Mouse (Mus musculus) layer of hippocampus, adult 18-20 months (tissue): ENCODE results near the gene Oas2. TPM values are rescaled to one million over a fixed set of nuclear protein-coding genes. Genes with fewer than 3 reads are reported as not detected.

ENCODE experiments used
- DNase-seq, 2 experiments: peaks; one replicate each; pipeline ENCODE4 v3.0.0; 2022; ENCODE audit warnings: low spot score in 2 of 2
- total RNA-seq, 2 experiments: library from RNA; stranded (reverse); gene quantifications; 2 replicates each; pipeline ENCODE4 v1.2.3; 2021

Oas2 gene
- total RNA-seq, 2 experiments from 2014 or later = 0.30 TPM; not detected in 1

DNA sequence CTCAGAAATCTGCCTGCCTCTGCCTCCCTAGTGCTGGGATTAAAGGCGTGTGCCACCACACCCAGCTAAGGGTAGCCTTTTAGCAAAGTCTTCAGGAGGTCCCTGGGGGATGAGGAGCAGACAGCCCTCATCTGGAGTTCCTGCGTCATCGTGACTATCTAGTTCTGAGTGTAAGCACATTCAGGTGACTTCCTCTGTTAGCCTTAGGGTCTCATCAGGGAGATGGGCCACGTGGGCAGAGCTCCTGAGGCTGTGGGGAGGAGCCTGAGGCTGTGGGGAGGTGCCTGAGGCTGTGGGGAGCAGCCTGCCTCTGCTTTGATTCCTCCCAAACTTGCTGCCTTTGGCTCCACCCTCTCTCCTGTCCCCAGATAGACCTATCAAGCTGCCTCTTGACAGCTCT is 52.8 kb downstream of the Oas2 start:
- no peak for DNase-seq

DNA sequence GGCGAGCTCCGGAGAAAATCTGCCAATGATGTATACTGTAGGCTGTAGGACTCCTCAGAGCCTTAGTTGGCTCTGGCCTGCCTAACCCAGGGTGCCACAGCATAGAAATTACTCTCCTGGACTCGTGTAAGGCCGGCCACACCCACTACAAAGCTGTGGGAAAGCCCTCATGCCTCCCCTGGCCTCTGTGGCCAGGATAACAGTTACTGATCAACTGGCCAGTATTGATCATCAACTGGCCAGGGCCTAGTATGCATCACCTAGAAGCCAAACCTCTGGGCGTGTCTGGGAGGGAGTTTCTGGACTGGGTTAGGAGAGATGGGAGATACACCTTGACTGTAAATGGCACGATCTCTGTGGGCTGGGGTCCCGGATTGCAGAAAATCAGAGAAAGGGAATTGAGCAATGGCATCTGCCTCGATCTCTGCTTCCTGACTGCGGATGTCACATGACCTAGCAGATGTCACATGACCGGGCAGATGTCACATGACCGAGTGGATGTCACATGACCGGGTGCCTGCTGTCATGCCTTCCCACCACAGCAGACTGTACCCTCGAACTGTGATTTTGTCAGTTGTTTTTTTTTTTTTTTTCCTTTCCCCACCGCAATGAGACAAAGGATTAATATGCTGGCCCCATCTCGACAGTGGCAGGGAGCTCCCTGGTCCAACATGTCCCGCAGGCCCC is 53.5 kb downstream of the Oas2 start:
- peak in 1 of 2 experiments; percentile 54 for DNase-seq

DNA sequence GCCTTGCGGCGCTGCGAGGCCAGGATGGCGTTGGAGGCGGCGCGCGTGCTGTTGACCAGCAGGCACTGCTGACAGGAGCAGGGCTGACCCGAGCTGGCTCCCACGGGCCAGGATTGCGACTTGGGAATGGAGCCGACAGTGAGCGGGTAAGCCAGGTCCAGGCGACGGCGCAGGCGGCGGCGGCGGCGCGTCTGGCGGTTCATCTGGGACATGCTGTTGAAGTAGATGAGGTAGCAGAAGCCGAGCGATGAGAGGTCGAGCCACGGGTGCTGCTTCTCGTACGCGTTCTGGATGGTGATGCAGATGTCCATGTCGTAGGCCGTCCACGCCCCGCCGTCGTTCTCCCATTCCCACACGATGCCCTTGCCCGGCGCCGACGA is 55.0 kb downstream of the Oas2 start:
- peak in 1 of 2 experiments; percentile 53 for DNase-seq

DNA sequence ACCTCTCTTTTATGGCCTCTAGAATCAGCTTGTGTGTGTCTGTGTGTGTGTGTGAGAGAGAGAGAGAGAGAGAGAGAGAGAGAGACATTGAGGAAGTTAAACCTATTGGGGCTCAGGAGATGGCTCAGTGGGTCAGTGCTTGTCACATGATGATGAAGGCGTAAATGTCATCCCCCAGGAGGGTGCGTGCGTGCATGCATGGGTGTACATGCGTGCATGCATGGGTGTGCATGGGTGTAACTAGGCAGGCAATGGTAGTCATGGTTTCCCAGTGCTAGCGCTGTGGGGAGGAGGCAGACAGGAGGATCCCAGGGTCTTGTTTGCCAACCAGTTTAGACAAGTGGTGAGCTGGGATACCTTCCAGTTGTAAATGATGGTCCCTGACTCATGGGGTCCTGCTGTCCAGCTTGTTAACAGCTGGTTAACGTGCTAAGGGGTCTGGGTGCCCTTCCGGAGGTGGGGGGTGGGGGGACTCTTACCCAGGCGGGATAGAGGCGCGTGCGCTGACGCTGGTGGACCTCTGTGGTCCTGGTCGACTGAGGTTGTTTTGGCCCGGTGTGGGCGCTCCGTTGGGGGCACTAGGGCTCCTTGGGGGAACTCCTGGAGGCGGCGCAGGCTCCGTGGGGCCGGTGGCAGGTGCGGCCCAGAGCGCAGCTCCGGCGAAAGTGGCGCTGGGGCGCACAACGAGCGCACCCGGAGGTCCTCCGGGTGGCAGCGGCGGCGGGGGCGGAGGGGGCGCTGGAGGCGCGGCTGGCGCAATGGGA is 55.5 kb downstream of the Oas2 start:
- no peak for DNase-seq

DNA sequence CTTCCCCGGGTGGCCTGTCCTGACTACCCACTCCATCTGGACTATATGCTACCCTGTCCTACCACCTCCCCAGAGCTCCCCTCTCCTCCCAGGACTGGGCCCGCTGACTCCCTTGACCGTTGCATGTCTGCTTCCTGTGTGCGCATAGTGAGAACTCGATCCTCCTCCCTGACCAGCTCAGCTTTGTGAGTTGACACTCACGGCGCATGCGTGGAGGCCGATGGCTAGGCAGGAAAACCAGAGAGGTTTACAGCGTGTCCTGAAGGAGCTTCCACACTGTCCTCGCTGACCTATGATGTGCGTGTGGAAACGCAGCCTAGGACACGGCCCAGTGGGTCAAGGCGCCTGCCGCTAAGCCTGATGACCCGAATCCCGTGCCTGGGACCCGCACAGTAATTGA is 57.6 kb downstream of the Oas2 start:
- no peak for DNase-seq

DNA sequence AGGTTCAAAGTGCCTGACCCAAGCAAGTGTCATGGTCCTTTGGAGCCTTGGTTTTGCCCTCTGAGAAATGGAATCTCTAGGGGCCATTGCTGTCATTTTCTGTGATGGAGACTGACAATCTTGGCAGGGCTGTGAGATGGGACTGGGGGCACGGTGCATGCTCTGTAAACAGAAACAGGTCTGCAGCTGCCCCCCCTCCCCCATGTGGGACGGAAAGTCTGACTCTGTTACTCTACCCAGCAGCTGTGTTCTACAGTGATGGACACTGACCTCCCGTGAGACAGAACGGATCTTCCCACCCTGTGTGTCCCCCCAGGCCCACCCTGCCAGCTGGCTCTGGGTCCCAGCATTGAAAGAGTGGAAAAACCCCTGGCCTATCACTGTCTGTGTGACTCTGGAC is 59.2 kb downstream of the Oas2 start:
- DNase-seq = no peak

DNA sequence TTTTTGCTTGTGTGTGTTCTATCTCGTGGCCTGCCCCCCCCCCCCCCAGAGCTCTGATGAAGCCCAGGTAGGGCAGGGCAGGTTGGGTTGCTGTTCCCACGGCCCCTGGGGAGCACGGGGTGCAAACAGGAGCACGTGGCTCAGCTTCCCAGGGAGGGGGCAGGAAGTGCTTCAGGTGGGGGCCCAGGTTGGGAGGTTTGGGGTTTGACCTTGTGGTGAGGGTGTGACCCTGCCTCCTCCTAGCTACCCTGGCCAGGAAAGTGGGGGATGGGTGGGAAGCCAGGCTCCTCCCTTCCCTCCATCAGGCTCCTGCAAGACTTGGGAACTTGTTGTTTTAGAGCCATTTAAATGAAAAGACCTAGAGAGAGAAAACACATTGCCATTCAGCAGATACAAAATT is 61.2 kb downstream of the Oas2 start:
- no peak for DNase-seq

DNA sequence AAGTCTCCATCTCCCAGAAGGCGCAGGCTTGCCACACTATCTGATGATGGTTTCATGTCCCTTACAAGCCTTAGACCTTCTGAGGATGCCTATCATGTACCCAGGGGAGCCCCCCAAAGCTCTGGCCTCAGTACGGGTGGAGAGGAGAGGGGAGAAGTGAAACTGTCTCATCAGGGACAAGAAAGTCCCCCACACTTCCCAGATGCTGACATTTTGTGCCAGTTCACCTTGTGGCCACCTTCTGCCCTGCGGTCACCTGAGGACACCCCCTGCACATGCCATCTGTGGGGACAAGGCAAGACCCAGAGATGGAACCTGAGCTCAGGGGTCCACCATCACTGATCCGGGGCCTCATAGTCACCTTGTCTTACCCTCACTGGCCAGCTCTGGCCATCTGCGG is 61.8 kb downstream of the Oas2 start:
- DNase-seq = no peak

DNA sequence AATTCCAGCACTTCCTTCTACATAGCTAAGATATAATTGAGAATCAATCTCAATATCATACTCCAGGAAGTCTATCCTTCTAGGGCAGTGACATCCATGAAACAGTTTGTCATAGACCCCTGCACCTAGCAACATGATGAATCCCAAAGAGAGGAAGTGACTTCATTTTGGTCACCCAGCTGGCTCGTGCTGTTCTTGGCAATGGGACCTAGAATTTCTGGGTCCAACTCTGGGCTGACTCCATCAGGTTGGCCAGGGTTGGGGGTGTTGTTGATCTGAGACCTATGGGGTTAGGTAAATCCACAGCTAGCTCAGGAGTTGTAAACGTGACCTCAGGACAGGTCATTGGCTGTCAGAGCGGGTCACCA is 62.2 kb downstream of the Oas2 start:
- no peak for DNase-seq

DNA sequence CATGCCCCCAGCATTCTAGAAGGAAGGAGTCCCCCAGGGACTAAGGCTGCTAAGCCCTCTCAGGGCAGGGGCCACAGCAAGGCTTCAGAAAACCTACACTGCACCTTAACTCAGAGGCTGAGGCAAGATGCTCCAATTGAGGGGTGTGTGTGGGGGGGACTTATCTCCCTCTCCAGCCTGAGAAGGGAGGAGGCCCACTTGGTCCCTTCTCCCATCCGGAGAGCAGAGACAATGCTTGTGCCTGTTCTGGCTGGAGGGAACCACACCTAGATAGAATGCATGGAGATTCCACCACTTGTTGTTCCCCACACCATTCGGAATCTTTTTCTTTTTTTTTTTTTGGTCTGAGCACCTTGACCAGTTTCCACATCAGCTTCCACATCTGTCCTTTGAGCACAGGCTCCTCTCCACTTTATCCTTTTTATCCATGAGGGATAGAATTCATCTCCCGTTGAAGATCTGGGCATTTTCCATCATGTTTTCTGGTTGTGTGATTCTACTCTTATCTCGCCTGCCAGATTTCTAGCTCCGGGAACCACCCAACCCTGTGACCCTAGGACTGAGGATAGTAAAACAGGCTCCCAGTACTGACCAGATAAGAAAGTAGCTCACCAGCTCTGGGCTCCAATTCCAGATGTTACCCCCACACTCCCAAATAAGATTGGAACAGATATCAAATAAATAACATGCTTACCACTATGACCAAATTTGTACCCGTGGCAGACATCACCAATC is 62.7 kb downstream of the Oas2 start:
- no peak for DNase-seq

DNA sequence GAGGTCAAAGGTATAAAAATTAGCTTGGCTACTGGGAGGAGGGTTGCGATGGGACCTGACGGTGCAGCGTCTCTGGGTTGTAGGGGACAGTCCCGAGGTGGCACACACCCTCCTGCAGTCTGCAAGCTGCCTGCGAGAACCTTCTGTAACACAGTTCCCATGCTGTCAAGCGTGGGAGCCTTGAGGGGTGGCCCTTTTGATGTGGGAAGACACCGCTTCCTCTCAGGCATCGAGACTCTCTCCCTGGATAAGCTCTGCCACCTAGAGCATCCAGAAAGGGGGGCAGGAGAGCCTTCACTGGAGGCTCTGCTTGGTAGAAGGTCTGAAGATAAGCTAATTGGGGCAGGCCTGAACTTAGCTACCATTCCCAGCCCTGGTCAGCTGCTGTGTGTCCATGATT is 64.0 kb downstream of the Oas2 start:
- DNase-seq = no peak

DNA sequence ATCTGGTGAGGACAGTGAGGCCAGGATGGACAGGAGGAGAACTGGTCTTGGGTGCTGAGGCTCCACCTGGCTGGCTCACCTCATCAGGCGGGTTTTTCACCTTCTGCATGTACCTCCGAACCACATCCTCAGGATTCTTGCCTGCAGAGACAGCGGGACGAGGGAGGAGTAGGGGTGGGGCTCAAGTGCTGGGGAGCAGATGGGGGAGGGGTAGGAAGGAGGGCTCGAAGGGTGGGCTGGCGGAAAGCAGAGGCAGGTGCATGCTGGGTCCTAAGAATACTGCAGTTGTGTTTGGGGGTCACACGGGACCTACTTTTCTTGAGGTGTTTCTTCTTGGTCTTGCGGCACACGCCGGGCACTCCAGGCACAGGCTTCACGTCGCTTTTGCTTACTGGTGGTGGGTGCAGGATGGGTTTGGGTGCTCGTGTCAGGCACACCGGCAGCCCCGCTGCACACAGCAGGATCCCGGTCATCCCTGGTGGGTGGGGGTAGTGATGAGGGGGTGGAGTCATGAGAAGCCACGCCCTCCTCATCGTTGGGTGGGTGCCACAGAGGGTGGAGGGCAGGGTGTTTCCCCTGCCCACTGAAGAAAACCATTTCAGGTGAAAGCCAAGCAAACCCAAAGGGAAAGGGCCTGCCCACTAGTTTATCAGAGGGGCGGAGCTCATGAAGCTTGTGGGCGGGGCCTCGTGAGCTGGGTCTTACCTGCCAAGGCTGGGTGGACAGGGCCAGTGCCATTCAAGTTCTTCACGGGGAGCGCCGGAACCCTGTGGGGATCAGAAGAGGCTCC is 66.5 kb downstream of the Oas2 start:
- DNase-seq = no peak

DNA sequence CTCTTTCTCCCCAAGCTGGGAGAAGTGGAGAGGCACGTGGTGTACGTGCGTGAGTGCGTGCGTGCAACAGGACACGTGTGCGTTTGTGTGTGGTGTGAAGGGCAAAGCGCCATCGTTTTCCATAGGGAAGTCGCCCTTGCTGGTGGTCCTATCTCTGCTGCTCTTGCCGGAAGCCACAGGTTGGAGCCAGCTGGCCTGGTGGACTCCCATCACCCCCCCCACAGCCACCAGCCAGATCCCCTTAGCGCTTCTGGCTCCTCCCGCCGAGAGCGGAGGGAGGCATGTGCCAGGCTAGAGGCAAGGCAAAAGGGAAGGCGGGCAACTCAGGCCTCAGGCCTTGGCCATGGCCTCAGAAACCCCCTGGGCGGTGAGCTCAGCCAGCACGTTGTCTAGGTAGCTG is 68.7 kb downstream of the Oas2 start:
- DNase-seq = peak in 1 of 2 experiments; percentile 42

Other genes starting within 250 kb of the Oas2 start
- gene Plbd2, start 246.2 kb downstream of the Oas2 start, total RNA-seq = 10 to 100 TPM; 55.8 to 56.5 TPM
- 10 to 100 TPM in 1 of 2 experiments, 1 to 10 TPM in 1; 7.8 to 11.8 TPM for gene Slc8b1, start 238.7 kb downstream of the Oas2 start, total RNA-seq
- gene Tpcn1, start 161.2 kb downstream of the Oas2 start, total RNA-seq = 10 to 100 TPM; 33.9 to 37.0 TPM
- 1 to 10 TPM in 1 of 2 experiments, under 1 TPM in 1; 0.99 to 1.0 TPM for gene Iqcd, start 160.8 kb downstream of the Oas2 start, total RNA-seq
- gene Rita1, start 137.3 kb downstream of the Oas2 start, total RNA-seq = 10 to 100 TPM; 27.5 to 29.5 TPM
- gene Ddx54, start 137.1 kb downstream of the Oas2 start, total RNA-seq = 10 to 100 TPM; 39.3 to 40.5 TPM
- under 1 TPM; 0.61 to 0.82 TPM for gene Cfap73, start 115.6 kb downstream of the Oas2 start, total RNA-seq
- 10 to 100 TPM; 92.7 to 97.3 TPM for gene Rasal1, start 101.0 kb downstream of the Oas2 start, total RNA-seq
- gene Dtx1, start 37.9 kb downstream of the Oas2 start, total RNA-seq = 10 to 100 TPM; 70.7 to 75.2 TPM
- not detected for gene Oas3, start 27.8 kb upstream of the Oas2 start, total RNA-seq
- gene Oas1e, start 45.7 kb upstream of the Oas2 start, total RNA-seq = not detected
- under 1 TPM; 0.35 to 0.46 TPM for gene Oas1c, start 62.7 kb upstream of the Oas2 start, total RNA-seq
- not detected for gene Oas1f, start 97.5 kb upstream of the Oas2 start, total RNA-seq
- not detected for gene Oas1h, start 111.6 kb upstream of the Oas2 start, total RNA-seq
- gene Oas1g, start 137.8 kb upstream of the Oas2 start, total RNA-seq = not detected
- under 1 TPM in 1 of 2 experiments, not detected in 1; 0.33 TPM for gene Oas1a, start 157.7 kb upstream of the Oas2 start, total RNA-seq
- not detected for gene Oas1d, start 164.7 kb upstream of the Oas2 start, total RNA-seq